Mouse (Mus musculus) forebrain, embryonic 14.5 days (tissue): ENCODE data around the gene Tuba8. TPM values are rescaled to one million over a fixed set of nuclear protein-coding genes. Genes with fewer than 3 reads are reported as not detected.

ENCODE experiments used
- ATAC-seq: fragments of 200-750 bp; cut with Nextera tagmentation; 2 replicates; pipeline ENCODE4 v1.8.0; 2017; ENCODE audit warnings: mild to moderate bottlenecking, moderate library complexity
- DNase-seq: peaks from one replicate; pipeline ENCODE4 v3.0.0-alpha.2; 2015; ENCODE audit warnings: low spot score
- H3K27ac ChIP-seq: fragments of 300-500 bp; sonication (generic); 2 replicates; pipeline ENCODE4 v1.5.1; 2014; ENCODE audit warnings: low read depth, mild to moderate bottlenecking, control low read depth, low read length, moderate library complexity
- H3K27me3 ChIP-seq: fragments of 300-500 bp; sonication (generic); replicated peaks from 2 replicates; pipeline ENCODE4 v1.6.1; 2014; ENCODE audit warnings: low read length, control low read depth, mixed read lengths; ENCODE audit not compliant: control insufficient read depth, insufficient read depth
- H3K36me3 ChIP-seq: fragments of 300-500 bp; sonication (generic); 2 replicates; pipeline ENCODE4 v1.6.1; 2014; ENCODE audit warnings: low read length, control low read depth; ENCODE audit not compliant: control insufficient read depth, insufficient read depth
- H3K4me1 ChIP-seq: fragments of 300-500 bp; sonication (generic); 2 replicates; pipeline ENCODE4 v1.6.1; 2014; ENCODE audit warnings: antibody characterized with exemption, low read length, control low read depth; ENCODE audit not compliant: control insufficient read depth, insufficient read depth
- H3K4me2 ChIP-seq: fragments of 300-500 bp; sonication (generic); 2 replicates; pipeline ENCODE4 v1.6.1; 2014; ENCODE audit warnings: mild to moderate bottlenecking, control low read depth, low read length
- H3K4me3 ChIP-seq: fragments of 300-500 bp; sonication (generic); 2 replicates; pipeline ENCODE4 v1.5.1; 2014; ENCODE audit warnings: low read depth, low read length, control low read depth
- H3K9ac ChIP-seq: fragments of 300-500 bp; sonication (generic); 2 replicates; pipeline ENCODE4 v1.6.1; 2014; ENCODE audit warnings: mild to moderate bottlenecking, low read length, control low read depth, moderate library complexity
- H3K9me3 ChIP-seq: fragments of 300-500 bp; sonication (generic); replicated peaks from 2 replicates; pipeline ENCODE4 v1.6.1; 2016; ENCODE audit warnings: low read length, control low read depth, mixed read lengths; ENCODE audit not compliant: control insufficient read depth
- WGBS: fragments of 180-500 bp; shearing (Covaris S2); extraction: QIAGEN DNeasy Blood & Tissue Kit; methylation state at CpG from one replicate; pipeline ENCODE4 v1.1.7; 2014; 5-methylcytosine and 5-hydroxymethylcytosine counted together
- polyA plus RNA-seq: library from polyadenylated mRNA; unstranded; fragments of >200 nt; fragmentation: Nextera tagmentation; extraction: Ambion mirVana; gene quantifications from 2 replicates; pipeline ENCODE4 v1.2.1, GENCODE M21; 2014

Tuba8 gene
- polyA plus RNA-seq, 1 experiment from 2014 or later: 0.22 TPM

GRCm38 (mm10) chr6:121176731-121177098, 33.8 kb upstream of the Tuba8 start:
- H3K4me1 ChIP-seq: no peaks in the 10 kb centered on the region
- no peaks in the 10 kb centered on the region for H3K36me3 ChIP-seq
- 82% methylated on average over 4 of the region's 4 CpGs for WGBS
- no peak overlapping the region for H3K9ac ChIP-seq
- H3K4me3 ChIP-seq: no peak overlapping the region
- DNase-seq (no peak), ATAC-seq (no peak)
- H3K9me3 ChIP-seq: no peaks in the 10 kb centered on the region
- no peak overlapping the region for H3K4me2 ChIP-seq
- H3K27ac ChIP-seq: no peak overlapping the region
- no peaks in the 10 kb centered on the region for H3K27me3 ChIP-seq

GRCm38 (mm10) chr6:121177118-121177708, 33.3 kb upstream of the Tuba8 start:
- H3K36me3 ChIP-seq: no peaks in the 10 kb centered on the region
- no peaks in the 10 kb centered on the region for H3K4me1 ChIP-seq
- no peaks in the 10 kb centered on the region for H3K9me3 ChIP-seq
- no peak overlapping the region for H3K4me2 ChIP-seq
- no peak for ATAC-seq
- no peak overlapping the region for H3K27ac ChIP-seq
- no peaks in the 10 kb centered on the region for H3K27me3 ChIP-seq
- no peak overlapping the region for H3K4me3 ChIP-seq
- no peak for DNase-seq
- WGBS: 88% methylated on average over 7 of the region's 7 CpGs
- no peak overlapping the region for H3K9ac ChIP-seq

- H3K27ac ChIP-seq: no peak overlapping the region
- no peak overlapping the region for H3K4me2 ChIP-seq
- no peaks in the 10 kb centered on the region for H3K36me3 ChIP-seq
- no peak overlapping the region for H3K9ac ChIP-seq
- H3K4me3 ChIP-seq: no peak overlapping the region
- ATAC-seq (peak; percentile 4; the same call in 1 of the 2 replicates), DNase-seq (peak; percentile 83)
- no peaks in the 10 kb centered on the region for H3K9me3 ChIP-seq
- H3K4me1 ChIP-seq: no peaks in the 10 kb centered on the region
- WGBS: 62% methylated on average over 7 of the region's 7 CpGs
- no peaks in the 10 kb centered on the region for H3K27me3 ChIP-seq
Measured at GRCm38 (mm10) chr6:121178700-121179358, 31.7 kb upstream of the Tuba8 start.

- DNase-seq (no peak), ATAC-seq (no peak)
- Histone ChIP-seq H3K4me3 (no peak overlapping the region), H3K36me3 (no peaks in the 10 kb centered on the region), H3K9ac (no peak overlapping the region), H3K9me3 (no peaks in the 10 kb centered on the region), H3K27me3 (no peaks in the 10 kb centered on the region), H3K4me1 (peaks cover 6% of the 10 kb centered on the region), H3K27ac (no peak overlapping the region), H3K4me2 (no peak overlapping the region)
- 72% methylated on average over 7 of the region's 7 CpGs for WGBS
Measured at GRCm38 (mm10) chr6:121179846-121180245, 30.6 kb upstream of the Tuba8 start.

- WGBS: under 1% methylated on average over 32 of the region's 32 CpGs
- no peaks in the 10 kb centered on the region for H3K27me3 ChIP-seq
- no peaks in the 10 kb centered on the region for H3K9me3 ChIP-seq
- H3K9ac ChIP-seq: peak within 1 kb of the TSS; percentile 73
- H3K4me2 ChIP-seq: peak within 1 kb of the TSS; percentile 89
- H3K36me3 ChIP-seq: peaks cover 17% of the 10 kb centered on the region
- H3K4me1 ChIP-seq: peaks cover 13% of the 10 kb centered on the region
- H3K27ac ChIP-seq: peak within 1 kb of the TSS; percentile 83
- ATAC-seq (peak; percentile 93), DNase-seq (peak; percentile 96)
- H3K4me3 ChIP-seq: peak within 1 kb of the TSS; percentile 78
Measured at GRCm38 (mm10) chr6:121183414-121184173, 26.9 kb upstream of the Tuba8 start, which contains the start of gene Pex26. Gene Pex26, plus strand, starts transcription at chr6:121183667.

GRCm38 (mm10) chr6:121184198-121185140, 26.0 kb upstream of the Tuba8 start:
- Histone ChIP-seq H3K9me3 (no peaks in the 10 kb centered on the region), H3K4me2 (peak overlapping the region; percentile 89), H3K4me3 (peak overlapping the region; percentile 78), H3K4me1 (peaks cover 13% of the 10 kb centered on the region), H3K27ac (no peak overlapping the region), H3K27me3 (no peaks in the 10 kb centered on the region), H3K9ac (peak overlapping the region; percentile 73), H3K36me3 (peaks cover 19% of the 10 kb centered on the region)
- DNase-seq: peak; percentile 76
- WGBS: 3% methylated on average over 35 of the region's 35 CpGs
- ATAC-seq: peak; percentile 58

- Histone ChIP-seq H3K9ac (0 out of 2 replicates have a peak overlapping the region, but pooled peaks have one; percentile 14), H3K36me3 (peaks cover 26% of the 10 kb centered on the region), H3K27ac (no peak overlapping the region), H3K9me3 (no peaks in the 10 kb centered on the region), H3K4me2 (peak overlapping the region; percentile 89), H3K27me3 (no peaks in the 10 kb centered on the region), H3K4me1 (peaks cover 13% of the 10 kb centered on the region), H3K4me3 (peak overlapping the region; percentile 78; the same call in 1 of the 2 replicates)
- DNase-seq (no peak), ATAC-seq (no peak)
- 87% methylated on average over 8 of the region's 8 CpGs for whole genome bisulfite sequencing
Measured at GRCm38 (mm10) chr6:121185232-121185631, 25.3 kb upstream of the Tuba8 start.

GRCm38 (mm10) chr6:121191261-121192009, 19.1 kb upstream of the Tuba8 start:
- H3K9me3 ChIP-seq: no peaks in the 10 kb centered on the region
- no peak overlapping the region for H3K27ac ChIP-seq
- H3K9ac ChIP-seq: no peak overlapping the region
- H3K36me3 ChIP-seq: peaks cover 56% of the 10 kb centered on the region
- no peak overlapping the region for H3K4me3 ChIP-seq
- ATAC-seq (no peak), DNase-seq (no peak)
- H3K4me2 ChIP-seq: no peak overlapping the region
- H3K4me1 ChIP-seq: no peaks in the 10 kb centered on the region
- 85% methylated on average over 11 of the region's 11 CpGs for WGBS
- no peaks in the 10 kb centered on the region for H3K27me3 ChIP-seq
